Mouse (Mus musculus) heart, postnatal 36 days (tissue): ENCODE measurements at regions not wholly inside any gene's neighbourhood (a gene's known extent, or its start where the extent isn't known, plus 50 kb on each side); places are given as distances from the start of the nearest gene placed in this dataset.

Experiments used
- DNase-seq, 2 experiments: peaks; one replicate each; pipeline ENCODE4 v3.0.0; 2021 to 2022
- intact Hi-C: fragments of 180-260 bp; cut with DNase I; formaldehyde crosslinking; loops from one replicate; pipeline ENCODE4 v1.15.1; 2025

- intact Hi-C loops, result loop anchor here (2.0 kb wide), 1 partner anchor 23 kb away; no protein-coding TSS in a partner anchor
- DNase-seq, result peak in 1 of 2 experiments; percentile 38
Measured at GRCm38 (mm10) chr9:25201671-25202070, 50.1 kb upstream of the Herpud2 start.
